Mouse (Mus musculus) embryo, embryonic 11 days (tissue): ENCODE results near the gene Rtn4r.
A peak's percentile ranks its signal among the peaks of the same experiment; 100 is the strongest.
"Not testable (repeated sequence)": the region's sequence is repeated elsewhere in the genome, so short reads cannot be mapped to it uniquely, and the experiment has no call there.

ENCODE experiments used
- DNase-seq: peaks from one replicate; pipeline ENCODE4 v3.0.0-alpha.2; 2015

Gene Rtn4r

GRCm38 (mm10) chr16:18159255-18159654, 31.8 kb downstream of the Rtn4r start:
- no peak for DNase-seq

DNA sequence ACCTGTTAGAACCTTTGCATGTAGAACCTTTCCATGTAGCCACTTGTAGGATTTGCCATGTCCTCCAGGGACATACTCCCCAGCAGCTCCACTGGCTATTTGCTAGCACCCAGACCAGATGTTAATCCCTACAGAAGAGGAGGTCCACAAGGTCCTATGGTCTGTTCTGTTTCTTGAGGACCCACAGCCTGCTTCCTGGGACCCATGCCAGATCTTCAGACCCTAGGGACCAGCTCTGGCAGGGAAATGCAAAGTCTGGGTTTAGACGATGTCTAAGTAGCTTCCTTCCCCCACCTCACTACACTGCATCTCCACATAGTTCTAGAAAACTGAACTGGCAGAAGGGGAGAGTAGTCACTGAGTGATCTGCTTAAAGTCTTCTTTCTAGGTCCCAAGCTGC, 32.3 kb downstream of the Rtn4r start:
- DNase-seq, result no peak

- DNase-seq, result no peak
Measured at GRCm38 (mm10) chr16:18160514-18160913, 33.1 kb downstream of the Rtn4r start.

GRCm38 (mm10) chr16:18161190-18161589, 33.7 kb downstream of the Rtn4r start:
- no peak for DNase-seq

DNA sequence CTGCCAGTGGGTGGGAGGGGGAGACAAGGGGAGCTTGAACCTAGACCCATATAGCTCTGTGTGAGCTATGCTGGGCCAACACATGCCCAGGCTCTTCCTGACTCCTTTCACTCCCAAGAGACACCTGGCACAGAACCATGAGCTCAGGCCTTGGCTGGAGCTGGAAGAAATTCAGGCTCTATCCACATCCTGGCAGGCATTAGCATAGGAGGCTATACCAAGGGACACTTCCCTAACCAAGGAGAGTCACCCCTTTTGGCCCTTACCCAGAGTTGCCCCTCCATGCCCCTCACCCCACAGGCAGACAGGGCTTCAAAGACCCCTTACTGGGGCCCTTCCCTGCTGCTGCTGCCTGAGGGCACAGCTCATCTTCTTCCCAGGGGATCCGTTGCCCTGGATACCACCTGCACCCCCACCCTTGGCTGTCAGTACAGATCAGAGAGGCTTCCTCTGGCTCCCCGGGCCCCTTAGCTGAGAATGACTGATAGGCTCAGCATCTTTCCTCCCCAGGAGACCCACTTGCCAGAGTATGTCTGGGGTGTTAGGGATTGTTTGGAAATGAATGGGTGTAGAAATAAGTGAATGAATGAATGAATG, 37.3 kb downstream of the Rtn4r start:
- no peak for DNase-seq

DNA sequence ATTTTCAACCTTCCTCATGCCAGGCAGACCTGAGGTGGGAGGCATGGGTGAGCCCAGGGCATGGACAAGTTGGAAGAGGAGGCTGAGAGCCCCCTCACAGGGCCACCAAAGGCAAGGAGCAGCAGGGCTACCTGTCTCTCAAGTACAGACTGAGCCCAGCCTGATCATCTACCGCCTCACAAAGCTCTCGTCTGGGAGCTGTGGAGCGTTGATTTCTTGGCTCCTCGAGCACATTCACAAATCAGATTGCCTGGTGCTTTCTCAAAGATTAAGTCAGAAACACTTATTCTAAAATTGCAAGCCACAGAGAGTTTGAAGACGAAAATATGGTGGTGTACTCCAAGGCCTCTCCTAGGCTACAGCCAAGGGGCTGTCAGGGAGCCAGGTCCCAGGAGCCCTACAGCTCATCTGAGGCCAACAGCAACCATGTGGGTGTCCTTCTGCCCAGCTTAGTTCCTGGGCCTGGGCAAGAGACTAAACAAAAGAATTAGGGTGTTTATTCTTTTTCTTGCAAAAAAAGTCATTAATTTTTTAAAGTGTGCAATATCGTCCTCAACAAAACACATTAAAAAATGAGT, 39.3 kb downstream of the Rtn4r start:
- no peak for DNase-seq

DNA sequence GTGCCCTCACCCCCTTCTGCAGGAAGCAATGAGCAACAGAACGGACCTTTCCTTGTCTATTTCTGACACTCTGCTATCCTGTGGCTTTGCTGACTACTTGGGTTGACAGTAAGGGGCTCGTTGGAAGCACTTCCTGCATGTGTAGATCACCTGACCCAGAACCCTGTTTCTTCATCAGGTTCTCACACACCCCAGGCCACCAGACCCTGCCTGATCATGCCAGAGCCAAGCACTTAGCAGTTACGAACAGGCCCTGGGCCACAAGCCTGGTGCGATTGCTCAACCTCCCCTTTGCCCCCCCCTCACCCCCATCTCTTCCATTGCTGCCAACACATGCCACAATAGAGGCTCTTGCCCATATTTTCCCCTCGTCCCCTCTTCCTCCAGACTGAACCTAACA, 41.7 kb downstream of the Rtn4r start:
- no peak for DNase-seq

DNA sequence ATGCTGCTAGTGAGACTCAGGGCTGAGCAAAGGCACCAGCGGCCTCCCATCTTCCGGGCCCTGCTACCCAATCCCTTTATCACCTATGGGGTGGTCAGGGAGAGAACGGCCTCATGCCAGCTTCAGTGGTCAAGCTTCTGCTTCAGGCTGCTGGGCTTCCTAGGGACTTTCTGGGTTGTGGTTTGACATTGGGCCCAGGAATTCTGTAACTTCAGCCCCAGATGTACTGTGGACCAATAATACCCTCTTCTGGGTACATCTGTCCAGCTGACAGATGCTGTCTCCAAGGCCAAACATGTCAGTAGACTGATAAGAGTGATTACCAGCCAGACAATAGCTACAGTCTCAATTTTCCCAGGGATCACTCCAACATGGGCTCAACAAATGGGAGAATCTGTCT, 42.3 kb downstream of the Rtn4r start:
- DNase-seq, result no peak

- DNase-seq, result peak; percentile 88
Measured at GRCm38 (mm10) chr16:18172266-18172855, 44.9 kb downstream of the Rtn4r start.

- DNase-seq, result no peak
Measured at GRCm38 (mm10) chr16:18173231-18173630, 45.8 kb downstream of the Rtn4r start.

DNA sequence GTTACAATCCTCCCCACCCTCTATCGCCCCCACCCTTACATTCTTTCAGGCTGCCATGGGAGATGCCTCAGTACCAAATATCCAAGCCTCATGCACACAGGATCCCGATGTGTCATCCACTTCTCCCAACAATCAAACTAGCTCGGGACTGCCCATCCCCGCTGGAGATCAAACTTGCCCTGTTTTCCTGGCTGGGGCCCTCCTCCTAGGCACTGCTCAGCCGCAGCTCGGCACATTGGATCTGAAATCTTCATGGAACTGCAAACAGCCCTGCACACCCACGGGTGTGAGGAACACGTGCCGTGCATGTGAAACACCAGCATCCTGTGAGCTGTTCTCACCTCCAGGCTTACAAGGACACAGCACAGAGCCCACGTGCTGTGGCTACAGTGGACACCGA, 46.3 kb downstream of the Rtn4r start:
- DNase-seq, result no peak

DNA sequence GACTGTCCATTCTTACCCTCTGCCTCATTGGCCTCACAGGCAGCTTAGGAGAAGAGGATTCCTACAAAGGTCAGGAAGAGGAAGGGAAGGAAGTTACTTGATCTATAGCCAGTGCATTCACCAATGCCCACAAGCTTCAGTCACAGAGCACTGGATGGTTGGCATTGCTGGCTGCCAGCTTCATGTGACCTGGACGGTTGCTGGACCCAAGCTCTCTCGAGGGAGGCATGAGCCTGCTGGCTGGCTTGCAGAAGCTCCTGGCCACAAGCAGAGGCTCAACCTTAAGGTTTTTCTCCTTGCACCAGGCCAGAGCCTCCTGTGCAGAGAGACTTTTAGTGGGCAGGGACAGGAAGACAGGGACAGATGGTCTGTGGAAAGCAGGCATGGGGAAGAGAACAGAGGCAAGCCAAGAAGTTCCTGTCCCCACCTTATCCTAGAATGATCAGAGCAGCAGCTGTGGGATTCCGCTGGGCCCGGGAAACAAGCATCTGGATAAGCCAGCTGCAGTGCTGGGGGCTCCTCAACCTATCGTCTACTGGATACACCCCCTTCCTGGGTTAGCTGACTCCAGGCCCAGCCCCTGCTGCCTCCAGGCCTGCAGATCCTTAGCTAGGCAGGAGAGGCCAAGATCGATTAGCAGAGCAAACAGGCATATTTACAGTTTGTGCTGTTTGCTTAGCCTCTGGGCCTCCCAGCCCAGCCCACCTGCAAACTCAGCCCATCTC, 48.5 kb downstream of the Rtn4r start:
- no peak for DNase-seq

GRCm38 (mm10) chr16:18176758-18177157, 49.3 kb downstream of the Rtn4r start:
- no peak for DNase-seq

DNA sequence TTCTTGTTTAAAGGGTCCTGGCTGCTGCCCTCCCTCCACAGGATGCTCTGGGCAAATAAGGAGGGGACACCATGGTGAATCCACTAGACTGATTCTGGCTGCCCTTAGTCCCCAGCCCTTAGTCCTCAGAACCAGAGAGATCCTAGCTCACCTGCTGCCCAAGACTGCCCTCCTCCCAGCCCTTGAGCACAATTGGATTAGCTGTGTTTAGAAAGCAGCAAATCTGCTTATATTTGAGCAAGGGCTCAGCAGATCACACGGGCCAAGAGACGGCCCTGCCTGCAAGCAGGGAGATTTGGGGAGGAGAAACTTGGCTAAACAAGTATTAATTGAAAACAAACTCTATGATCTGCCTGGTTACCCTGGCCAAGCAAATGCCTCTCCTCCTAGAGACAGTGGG, 52.1 kb downstream of the Rtn4r start:
- DNase-seq, result no peak

GRCm38 (mm10) chr16:18181398-18181797, 54.0 kb downstream of the Rtn4r start:
- DNase-seq, result no peak

GRCm38 (mm10) chr16:18182766-18183165, 55.3 kb downstream of the Rtn4r start:
- DNase-seq, result no peak

- DNase-seq, result peak; percentile 50
Measured at GRCm38 (mm10) chr16:18185715-18186449, 58.4 kb downstream of the Rtn4r start.

DNA sequence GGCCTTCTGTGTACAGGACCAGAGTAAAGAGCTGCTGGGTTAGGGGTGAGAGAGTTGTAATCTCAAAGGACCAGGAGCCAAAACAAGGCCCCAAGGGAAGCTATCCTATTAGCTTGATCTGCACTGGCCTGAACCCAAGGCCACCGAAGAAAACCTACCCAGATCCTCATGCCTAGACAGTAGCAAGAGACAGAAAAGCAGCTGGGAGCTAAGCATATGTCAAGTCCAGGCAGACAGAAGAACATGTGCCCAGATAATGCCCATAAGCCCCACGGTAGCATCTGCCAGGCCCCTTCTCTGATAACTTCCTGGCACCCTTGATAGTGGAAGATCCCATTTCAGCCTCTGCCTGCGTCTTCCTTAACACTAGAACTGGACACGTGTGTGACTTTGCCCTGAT, 59.4 kb downstream of the Rtn4r start:
- no peak for DNase-seq

- no peak for DNase-seq
Measured at GRCm38 (mm10) chr16:18187221-18187620, 59.8 kb downstream of the Rtn4r start.

DNA sequence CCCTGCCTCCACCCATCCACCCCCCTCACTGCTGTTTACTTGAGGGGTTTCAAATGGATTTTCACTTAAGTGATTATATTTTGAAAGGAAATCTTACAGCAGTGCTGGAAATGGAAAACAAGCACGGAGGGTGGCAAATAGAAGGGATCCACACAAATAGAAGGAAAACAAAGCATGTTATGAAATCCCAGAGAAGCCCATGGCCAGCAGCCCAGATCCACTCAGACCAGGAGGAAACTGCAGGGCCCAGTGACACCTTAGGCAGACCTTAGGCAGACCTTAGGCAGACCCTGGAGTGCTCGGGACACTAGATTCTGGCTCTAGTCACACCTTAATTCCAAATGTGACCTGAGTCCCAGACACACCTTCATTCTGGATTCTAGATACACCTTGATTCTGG, 63.6 kb downstream of the Rtn4r start:
- DNase-seq, result no peak

- DNase-seq, result peak; percentile 57
Measured at GRCm38 (mm10) chr16:18194208-18194985, 67.0 kb downstream of the Rtn4r start.

GRCm38 (mm10) chr16:18195068-18195467, 67.6 kb downstream of the Rtn4r start:
- no peak for DNase-seq

- DNase-seq, result not testable (repeated sequence)
Measured at GRCm38 (mm10) chr16:18195561-18195960, 68.1 kb downstream of the Rtn4r start.
